Mouse (Mus musculus): ENCODE data around the gene Efhd1.

Efhd1 gene

DNA sequence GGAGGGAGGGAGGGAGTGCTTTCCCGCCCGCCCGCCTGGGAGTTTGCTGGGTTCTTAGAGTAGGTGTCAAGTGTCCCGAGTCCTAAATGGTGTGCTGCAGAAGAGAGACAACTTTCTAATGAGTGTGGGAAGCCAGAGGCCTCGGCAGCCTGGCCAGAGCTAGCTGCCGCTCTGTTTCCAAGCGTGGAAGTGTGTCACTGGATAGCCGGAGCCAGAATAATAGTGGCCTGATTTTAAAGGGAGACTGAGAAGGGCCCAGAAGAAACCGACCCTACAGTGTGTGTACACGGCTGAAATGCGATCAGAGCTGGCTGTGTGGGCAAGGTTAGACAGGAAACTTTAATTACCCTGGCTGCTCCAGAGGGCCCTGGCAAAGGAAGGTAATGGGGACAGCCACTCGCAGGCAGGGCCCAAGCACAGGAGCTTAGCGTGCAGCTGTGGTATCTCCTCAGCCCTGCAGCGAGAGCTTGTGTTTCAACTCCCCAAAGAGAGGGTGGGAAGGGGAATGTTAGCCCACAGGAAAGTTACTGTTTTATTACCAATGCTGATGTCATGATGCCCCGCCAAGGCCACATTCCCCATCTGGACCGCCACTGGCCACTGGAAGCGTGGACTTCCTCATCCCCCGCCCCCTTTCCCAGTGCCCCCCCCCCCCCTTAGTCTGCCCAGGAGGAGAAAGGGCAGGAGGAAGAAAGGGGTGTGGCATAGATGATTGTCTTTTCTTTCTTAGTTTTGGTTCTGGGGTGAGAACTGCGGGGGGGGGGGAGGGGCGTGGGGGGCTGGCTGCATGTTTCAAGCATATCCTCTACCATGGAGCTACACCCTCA is 6.7 kb downstream of the Efhd1 start:
- no peak for DNase-seq

DNA sequence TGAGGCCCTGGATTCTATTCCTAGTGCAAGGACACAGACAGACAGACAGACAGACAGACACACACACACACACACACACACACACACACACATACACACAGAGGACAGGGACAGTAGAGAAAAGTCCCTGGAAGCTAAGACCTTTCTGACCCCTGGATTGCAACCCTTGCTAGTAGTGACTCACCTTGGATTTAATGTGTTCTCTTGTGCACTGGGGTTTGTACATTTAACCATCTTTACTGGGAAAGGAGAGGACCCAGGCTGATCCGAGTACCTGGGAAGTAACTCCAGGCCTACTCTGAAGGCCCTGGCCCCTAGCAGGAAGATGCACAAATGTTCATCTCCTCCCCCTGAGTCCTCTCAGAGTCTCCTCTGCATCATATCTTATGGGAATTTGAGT is 7.4 kb downstream of the Efhd1 start:
- no peak for DNase-seq

DNA sequence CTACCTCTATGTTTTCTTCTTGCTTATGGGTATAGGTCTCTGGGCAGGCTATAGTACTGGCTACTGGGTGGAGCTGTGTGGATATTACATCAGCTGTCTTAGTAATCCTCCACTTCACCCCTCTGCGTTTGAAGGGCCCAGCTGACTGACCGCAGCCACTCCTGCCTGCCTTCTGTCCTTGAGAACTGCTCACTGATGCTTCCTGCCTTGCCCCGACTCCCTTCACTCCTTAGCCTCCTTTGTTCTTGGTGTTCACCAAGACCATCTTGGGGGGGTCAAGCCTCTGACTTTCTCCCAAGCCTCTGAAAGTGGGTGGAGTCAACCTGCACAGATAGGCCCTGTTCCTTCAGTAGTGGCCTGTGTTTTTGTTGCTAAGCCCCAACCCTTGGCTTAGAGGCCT is 8.3 kb downstream of the Efhd1 start:
- DNase-seq: no peak

DNA sequence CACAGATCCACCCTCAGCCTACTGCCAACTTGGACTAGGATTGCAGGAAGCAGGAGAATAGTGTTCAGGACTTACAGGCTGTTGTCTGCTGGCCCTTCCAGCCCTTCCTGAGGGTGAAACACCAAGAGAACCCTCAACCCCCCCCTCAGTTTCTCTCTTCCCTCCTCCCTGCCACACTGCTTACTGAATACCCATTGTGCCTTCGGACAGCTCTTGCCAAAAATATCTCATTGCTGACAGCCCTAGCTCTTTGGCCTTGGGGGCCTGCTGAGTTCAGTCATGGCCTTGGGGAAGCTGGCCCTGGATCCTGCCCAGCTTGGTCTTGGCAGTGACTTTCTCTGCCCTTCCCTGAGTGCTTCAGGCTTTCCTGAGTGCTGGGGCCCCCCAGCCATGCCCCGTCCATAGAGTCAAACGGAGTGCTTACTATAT is 9.4 kb downstream of the Efhd1 start:
- DNase-seq: peak; percentile 68

DNA sequence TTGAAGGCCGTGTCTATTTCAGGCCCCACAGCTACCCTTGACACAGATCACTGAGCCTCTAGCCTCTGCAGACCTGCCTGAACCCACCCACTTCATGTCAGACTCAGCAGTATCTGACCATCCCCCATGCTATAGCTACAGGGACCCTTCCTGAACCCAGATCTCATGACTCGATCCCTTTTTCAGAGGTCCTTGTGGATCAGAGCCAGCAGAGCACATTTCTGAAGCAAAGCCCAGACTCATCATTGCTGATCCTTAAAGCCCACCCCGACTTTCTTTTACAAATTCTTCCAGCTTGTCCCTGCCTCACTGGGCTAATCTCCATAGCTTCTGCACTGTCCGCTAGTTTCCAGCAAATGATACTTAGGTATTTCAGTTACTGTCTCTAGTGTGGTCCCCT is 10.0 kb downstream of the Efhd1 start:
- DNase-seq: no peak

DNA sequence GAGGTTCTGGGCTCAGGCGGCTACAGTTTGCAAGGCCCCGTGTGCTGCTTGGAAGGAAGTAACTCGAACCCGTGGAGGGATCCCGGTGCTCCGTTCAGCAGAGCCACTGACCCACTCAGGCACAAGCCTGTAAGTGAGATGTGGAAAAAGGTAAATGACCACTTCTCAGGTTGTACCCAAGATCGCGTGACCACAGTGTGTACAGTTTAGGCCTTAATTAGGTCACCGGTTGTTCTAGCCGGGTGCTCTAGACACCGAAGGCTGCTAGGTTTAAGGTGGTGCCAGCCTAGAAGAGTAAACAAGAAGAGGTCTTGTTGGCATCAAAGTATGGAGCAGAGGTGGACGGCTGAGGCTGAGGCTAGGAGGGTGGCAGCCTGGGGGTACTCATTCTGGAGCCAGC is 11.0 kb downstream of the Efhd1 start:
- DNase-seq: no peak

DNA sequence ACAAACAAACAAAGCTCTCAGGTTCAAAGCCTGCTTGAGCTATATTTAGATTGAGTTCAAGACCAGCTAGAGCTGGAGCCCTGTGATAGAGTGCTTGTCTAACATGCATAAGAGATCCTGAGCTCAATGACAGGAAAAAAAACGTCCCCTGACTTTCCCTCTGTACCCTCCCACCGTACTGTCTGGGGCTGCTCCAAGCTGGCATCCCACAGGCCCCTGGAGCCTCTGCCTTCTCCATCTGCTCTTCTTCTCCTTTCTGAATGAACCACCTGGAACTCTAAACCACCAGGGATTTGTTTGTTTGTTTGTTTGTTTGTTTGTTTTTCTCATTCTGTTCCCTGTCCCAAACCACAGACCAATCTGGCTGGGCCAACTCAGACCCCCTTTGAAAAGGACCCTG is 11.9 kb downstream of the Efhd1 start:
- DNase-seq: no peak

DNA sequence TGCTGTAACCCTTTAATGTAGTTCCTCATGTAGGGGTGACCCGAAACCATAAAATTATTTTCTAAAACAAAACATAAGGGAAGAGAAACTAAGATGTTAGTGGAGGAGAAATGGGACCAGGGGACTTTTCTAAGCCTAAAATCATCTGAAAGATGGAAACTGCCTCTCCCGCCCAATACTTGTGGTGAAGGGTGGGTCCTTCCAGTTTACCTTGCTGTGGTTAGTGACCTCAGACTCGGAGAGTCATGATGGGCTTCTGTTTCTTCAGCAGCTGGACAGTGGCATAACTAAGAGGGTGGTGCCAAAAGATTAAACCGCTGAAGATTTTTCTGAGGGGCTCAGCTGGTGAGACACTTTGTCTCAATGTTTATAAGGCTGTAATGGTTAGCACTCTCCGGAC is 16.1 kb downstream of the Efhd1 start:
- DNase-seq: no peak

DNA sequence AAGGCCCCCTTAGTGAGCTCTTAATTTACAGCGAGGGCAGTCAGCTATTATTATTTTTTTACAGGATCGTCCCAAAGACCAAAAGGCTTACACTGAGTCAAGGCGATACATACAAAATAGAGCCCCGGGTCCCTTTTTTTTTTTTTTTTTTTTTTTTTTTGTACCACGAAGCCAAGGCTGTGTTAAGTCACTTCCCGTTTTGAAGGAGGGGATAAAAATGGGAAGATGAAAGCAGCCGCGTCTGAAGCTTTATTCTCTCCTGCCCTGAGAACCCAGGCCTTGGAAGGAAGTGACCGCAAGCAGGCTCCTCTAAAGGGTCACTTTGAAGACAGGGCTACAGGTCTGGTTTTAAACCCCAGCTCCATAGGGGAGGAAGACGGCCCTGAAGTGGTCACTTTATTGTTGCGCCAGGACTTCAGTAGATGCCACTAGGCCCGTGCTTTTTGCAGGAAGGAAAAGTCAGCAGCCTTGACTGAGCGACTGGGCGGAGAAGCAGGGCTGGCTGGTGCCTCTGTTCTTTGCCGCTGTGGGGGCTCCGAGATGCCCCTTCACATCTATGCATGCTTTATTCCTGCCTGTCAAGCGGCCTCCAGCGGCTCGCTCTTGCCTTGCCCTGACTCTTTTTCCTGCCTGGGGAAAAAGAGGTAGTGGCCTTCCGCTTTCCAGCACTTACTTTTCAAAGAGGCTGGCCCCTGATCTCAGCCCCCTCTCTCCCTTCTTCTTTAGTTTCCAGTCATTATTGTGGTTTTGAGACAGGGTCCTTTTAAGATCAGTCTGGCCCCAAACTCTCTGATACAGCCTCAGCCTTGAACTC is 17.6 kb downstream of the Efhd1 start:
- no peak for DNase-seq

DNA sequence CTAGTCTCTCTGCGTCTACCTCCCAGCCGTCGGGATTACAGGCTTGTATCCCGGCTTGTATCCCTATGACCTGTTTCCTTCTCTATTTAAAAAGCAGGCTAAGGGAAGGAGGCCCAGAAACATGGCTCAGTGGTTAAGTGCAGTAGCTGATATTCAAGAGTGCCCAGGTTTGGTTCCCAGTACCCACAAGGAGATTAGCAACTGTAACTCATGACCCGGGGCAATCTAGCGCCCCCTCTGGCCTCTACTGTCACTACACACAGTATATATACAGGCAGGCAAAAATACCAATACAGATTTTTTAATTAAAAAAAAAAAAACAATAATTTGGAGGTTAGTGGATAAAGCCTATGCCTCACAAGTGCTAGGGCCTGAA is 18.2 kb downstream of the Efhd1 start:
- no peak for DNase-seq

DNA sequence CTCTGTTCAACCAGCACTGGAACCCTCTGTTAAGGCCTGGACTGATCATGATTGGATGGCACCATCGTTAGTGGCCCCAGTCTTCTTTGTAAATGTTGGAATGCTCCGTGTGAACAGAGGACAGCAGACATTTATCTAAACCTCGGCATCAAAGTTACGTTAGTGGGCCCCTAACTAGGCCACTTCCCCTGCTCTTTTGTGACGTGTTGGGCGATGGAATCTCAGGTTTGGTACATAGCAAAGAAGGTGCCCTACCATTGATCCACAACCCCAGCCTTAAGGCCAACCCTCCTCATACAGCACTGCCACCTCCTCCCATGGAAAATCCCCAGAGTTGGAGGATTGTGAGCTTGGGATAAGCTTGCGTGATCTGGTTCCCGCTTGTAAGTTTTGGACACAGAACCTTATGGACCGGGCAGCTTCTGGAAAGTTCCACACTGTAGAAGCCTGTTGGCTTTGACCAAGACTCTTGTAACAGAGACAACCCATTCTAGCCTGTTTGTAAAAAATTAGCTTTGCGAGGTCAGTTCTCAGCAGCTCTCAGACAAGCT is 19.3 kb downstream of the Efhd1 start:
- DNase-seq: no peak

DNA sequence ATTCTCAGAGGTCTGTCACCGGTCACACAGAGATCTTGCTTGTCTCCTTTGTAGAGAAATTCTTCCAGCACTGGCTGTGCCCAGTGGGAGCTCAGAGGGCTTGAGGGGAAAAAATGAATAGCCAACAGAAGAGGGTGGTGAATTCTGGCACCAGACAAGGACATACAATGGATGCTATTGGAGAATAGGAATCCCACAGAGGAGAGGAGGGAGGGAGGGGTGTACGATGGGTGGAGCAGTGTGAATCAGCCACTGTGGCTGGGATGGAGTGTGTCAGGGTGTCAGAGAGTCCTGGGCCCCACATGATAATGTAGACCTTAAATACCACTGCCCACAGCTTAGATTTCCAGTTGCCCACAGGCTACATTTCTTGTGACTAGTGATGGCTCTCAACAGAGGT is 22.9 kb downstream of the Efhd1 start:
- no peak for DNase-seq

DNA sequence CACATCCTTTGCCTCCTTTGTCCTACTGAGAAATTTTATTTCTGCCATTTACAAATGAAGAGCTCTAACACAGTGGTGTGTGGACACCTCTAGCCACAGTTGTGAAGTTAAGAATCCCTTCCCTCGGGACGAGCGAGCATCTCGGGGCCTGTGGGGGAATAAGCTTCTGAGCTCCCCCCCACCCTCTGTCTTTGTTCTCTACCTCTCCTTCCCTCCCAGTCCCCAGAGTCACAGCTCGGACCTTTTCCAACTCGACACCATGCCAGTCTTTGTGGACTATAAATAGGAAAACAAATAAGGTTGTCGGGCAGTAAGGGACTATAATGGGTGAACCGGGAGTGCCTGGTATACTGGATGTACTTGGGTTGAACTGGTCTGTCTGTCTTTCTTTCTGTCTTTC is 27.3 kb downstream of the Efhd1 start:
- DNase-seq: no peak

DNA sequence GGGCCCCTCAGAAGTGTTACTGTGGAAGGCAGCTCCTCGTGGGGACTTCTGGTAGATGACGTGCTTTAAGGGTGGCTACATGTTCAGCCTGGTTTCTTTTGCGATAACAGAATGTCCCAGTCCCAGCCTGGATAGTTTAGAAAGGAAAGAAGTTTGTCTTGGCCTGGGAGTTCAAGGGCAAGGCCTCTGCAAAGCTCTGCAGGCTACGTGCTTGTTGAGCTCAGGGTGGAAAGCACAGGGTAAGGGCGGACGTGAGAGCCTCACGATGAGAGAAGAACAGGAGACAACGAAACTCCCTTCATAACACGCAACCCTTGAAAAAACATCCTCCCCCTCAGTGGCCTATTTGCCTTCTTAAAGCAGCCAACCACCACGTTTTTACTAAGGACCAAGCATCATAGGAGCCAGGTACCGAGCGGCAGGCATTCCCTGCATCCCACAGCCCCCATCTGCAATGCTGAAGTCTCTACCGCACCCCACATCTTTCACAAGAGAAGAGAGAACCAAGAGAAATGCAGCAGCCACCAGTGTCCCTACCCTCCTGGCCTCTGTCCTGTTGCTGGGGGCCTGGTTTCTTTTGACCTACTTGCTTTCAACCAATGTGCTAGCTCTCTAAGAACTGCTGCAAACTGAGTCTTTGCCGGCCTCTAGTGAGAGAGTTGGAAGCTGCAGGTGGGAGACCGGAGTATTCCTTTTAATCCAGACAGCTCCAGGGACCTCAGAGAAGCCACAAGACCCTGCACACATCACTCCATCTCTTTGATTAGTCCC is 28.4 kb downstream of the Efhd1 start:
- DNase-seq: peak; percentile 29

DNA sequence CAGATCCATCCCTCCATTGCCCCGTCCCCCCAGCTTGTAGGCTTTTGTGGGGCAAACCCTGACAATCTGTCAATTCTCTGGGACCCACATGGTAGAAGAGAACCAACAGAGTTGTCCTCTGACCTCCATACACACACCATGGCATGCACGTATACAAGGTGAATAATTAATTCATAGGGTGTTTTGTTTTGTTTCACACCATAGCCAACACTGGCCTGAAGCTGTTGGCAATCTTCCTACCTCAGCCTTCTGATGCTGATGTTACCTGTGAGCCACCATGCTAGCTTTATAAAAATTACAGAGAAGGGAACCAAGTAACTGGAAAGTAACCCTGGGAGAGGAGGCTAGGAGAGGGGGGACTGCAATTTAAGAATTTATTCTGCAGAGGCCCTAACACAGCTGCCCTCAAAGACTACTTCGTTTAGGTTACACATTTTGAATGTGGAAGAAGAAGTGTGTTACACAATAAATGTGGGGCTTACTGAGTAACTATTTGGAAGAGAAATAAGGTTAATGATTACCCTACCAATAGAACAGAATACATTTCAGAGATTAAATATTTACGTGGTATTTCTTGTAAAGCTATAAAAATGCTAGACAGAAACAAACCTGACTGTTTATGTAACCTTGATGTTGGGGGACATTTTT is 30.0 kb downstream of the Efhd1 start:
- DNase-seq: no peak

DNA sequence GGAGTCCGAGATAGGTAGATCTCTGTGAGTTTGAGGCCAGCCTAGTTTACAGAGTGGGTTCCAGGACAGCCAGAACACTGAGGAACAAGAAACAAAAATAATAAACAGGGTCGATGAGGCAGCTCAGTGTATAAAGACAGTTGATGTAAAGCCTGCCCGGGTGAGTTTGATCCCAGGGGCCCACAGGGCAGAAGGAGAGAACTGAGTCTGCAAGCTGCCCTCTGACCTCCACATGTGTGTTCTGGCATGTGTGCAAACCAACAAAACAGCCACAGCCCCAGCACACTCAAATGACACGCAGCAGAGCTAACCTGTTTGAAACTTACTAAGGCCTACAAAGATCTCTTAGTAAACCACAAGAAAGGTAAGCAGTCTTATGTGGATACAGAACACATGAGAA is 30.8 kb downstream of the Efhd1 start:
- no peak for DNase-seq

DNA sequence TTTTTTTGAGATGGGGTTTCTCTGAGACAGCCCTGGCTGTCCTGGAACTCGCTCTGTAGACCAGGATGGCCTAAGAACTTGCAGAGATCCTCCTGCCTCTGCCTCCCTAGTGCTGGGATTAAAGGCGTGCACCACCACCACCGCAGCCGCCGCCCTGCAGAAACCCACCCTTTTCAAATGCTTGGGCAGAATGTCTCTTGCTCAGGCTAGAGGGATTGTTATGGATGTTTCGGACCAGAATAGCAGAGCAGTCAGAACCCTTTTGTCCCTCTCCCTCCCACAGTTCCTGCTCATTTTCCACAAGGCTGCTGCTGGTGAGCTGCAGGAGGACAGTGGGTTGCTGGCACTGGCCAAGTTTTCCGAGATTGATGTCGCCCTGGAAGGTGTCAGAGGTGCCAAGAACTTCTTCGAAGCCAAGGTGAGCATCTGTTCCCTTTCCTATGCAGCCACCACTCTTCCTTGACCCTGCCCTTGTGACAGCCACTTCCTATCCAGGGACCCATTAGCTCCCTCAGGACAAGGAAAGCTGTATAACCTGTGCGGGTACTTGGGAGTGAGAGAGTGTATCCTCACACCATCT is 33.3 kb downstream of the Efhd1 start:
- no peak for DNase-seq

DNA sequence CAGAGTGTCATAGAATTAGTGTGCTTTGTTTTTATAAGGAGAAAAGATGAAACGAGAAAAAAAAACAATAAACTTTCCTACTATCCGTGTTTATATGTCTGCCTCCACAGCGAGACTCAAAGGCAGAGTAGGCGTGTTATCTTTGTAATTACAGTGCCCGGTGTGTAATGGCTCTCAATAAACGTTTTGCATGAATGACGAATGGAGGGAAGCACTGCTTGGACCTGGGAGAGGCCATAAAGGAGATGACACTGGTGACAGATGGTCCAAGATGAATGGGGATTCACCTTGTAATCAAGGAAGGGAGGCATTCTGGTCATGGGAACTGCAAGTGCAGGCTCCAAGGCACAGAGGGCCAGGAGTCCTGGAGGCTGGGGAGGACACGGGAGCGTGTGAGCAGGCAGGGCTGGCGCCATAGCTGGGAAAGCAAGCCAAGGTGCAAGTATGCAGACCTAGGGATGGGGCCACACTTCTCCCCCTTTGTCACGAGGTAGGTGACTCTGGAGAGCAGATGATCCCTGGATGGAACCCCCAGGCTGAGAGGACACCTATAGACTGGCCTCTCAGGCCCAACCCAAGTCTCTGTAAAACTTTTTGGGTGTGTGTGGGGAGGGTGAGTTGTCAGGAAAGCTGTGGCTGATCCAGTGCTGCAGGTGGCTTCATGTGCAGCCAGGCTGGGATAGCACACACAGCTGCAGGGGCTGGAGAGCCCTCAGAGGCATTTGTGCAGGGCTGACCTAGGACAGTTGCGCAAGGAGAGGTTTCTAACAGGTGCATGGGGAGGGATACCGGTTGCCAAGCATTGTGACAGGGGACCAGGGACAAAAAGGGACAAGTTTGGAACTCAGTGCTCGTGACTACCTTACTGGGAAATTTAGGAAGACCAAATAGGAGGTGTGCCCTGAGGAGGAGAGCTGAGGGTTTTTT is 36.5 kb downstream of the Efhd1 start:
- DNase-seq: no peak

DNA sequence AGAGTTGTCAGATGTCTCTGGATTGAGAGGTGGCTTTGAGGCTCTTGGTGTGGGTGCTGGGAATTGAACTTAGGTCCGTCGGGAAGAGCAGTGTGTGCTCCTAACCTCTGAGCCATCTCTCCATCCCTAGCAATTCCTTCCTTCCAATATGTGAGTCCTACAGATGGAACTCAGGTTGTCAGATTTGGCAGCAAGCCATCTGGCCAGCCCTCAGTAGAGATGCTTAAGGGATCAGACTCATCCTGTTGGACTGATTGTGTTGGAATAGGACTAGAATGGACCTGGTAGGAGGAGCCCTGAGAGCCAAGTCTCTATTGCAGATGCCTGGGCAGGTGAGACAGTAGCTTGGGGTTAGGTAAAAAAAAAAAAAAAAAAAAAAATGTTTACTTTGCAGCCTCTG is 37.8 kb downstream of the Efhd1 start:
- DNase-seq: peak; percentile 32

DNA sequence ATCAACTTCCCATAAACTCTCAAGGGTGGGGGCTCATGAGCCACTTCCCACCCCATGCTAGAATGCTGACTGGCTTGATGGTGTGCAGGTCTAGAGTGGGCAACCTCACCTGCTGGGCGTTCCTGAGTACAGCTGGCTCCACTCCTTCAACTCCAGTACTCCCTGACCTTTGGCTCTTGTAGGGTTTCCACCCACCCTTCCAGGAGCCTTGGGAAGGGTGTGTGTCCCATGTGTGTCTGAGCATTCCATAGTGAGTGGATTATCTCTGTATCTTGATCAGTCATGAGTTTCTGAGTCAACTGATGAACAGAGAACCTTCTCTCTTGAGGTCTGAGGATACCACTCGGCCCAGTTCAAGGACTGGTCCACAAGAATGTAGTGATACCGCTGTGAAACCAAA is 44.8 kb downstream of the Efhd1 start:
- DNase-seq: no peak

DNA sequence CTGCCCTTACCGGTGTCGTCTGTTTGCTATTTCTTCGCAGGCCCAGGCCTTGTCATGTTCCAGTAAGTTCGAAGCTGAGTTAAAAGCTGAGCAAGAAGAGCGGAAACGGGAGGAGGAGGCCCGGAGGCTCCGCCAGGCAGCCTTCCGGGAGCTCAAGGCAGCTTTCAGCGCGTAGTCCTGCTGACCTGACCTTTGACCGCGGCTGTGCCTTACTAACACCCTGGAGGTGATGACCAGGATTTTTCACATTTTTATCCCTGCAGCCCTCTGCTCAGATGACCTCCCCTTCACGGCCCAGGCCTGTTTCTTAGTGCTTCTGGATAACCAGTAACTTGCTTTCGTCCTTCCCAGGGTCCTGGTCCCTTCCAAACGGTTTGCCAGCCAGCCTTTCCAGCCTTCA is 45.5 kb downstream of the Efhd1 start:
- DNase-seq: no peak

All from cerebellum, adult 11-12 months (tissue).